Mouse (Mus musculus) embryonic facial prominence, embryonic 11.5 days (tissue): Measurements from ENCODE around the gene Spo11. TPM values are rescaled to one million over a fixed set of nuclear protein-coding genes. Genes with fewer than 3 reads are reported as not detected.

Experiments
- ATAC-seq: fragments of 200-750 bp; cut with Nextera tagmentation; replicated peaks from 2 replicates; pipeline ENCODE4 v1.8.0; 2017; ENCODE audit warnings: low read depth; ENCODE audit not compliant: insufficient number of reproducible peaks, low FRiP score, low TSS enrichment
- DNase-seq: peaks from one replicate; pipeline ENCODE4 v3.0.0-alpha.2; 2015; ENCODE audit warnings: low spot score
- H3K27ac ChIP-seq: fragments of 300-500 bp; sonication (generic); replicated peaks from 2 replicates; pipeline ENCODE4 v1.5.1; 2014; ENCODE audit warnings: mild to moderate bottlenecking, low read depth, low read length, control low read depth
- H3K27me3 ChIP-seq: fragments of 300-500 bp; sonication (generic); 2 replicates; pipeline ENCODE4 v1.6.1; 2014; ENCODE audit warnings: mild to moderate bottlenecking, low read length, moderate library complexity, mixed read lengths; ENCODE audit not compliant: control insufficient read depth, insufficient read depth
- H3K36me3 ChIP-seq: fragments of 300-500 bp; sonication (generic); replicated peaks from 2 replicates; pipeline ENCODE4 v1.6.1; 2014; ENCODE audit warnings: low read depth, mild to moderate bottlenecking, low read length, moderate library complexity, mixed read lengths; ENCODE audit not compliant: control insufficient read depth, insufficient read depth
- H3K4me1 ChIP-seq: fragments of 300-500 bp; sonication (generic); 2 replicates; pipeline ENCODE4 v1.6.1; 2014; ENCODE audit warnings: low read length, mixed read lengths; ENCODE audit not compliant: control insufficient read depth, insufficient read depth
- H3K4me2 ChIP-seq: fragments of 300-500 bp; sonication (generic); 2 replicates; pipeline ENCODE4 v1.6.1; 2014; ENCODE audit warnings: low read depth, mild to moderate bottlenecking, control low read depth, low read length, moderate library complexity
- H3K4me3 ChIP-seq: fragments of 300-500 bp; sonication (generic); 2 replicates; pipeline ENCODE4 v1.5.1; 2014; ENCODE audit warnings: low read depth, low read length, control low read depth
- H3K9ac ChIP-seq: fragments of 300-500 bp; sonication (generic); replicated peaks from 2 replicates; pipeline ENCODE4 v1.6.1; 2014; ENCODE audit warnings: mild to moderate bottlenecking, control low read depth, low read length
- H3K9me3 ChIP-seq: fragments of 300-500 bp; sonication (generic); replicated peaks from 2 replicates; pipeline ENCODE4 v1.6.1; 2016; ENCODE audit warnings: mild to moderate bottlenecking, low read length, inconsistent platforms, mixed read lengths; ENCODE audit not compliant: control insufficient read depth
- WGBS: fragments of 180-500 bp; shearing (Covaris S2); extraction: QIAGEN DNeasy Blood & Tissue Kit; methylation state at CpG from one replicate; pipeline ENCODE4 v1.1.7; 2014; 5-methylcytosine and 5-hydroxymethylcytosine counted together
- polyA plus RNA-seq: library from polyadenylated mRNA; unstranded; fragments of >200 nt; fragmentation: Nextera tagmentation; extraction: Ambion mirVana; gene quantifications from 2 replicates; pipeline ENCODE4 v1.2.1, GENCODE M21; 2014

Gene Spo11
- polyA plus RNA-seq: 0.94 and 1.4 TPM in 2 replicates

- no peaks in the 10 kb centered on the region for H3K27me3 ChIP-seq
- H3K9ac ChIP-seq: peak within 1 kb of the TSS; percentile 14
- H3K27ac ChIP-seq: no peak within 1 kb of the TSS
- H3K4me2 ChIP-seq: peak within 1 kb of the TSS; percentile 3
- H3K4me1 ChIP-seq: peaks cover 6% of the 10 kb centered on the region; the same call in 1 of the 2 replicates
- H3K4me3 ChIP-seq: no peak within 1 kb of the TSS
- H3K36me3 ChIP-seq: no peaks in the 10 kb centered on the region
- WGBS: 11% methylated on average over 14 of the region's 14 CpGs
- no peak for ATAC-seq
- DNase-seq: peak; percentile 49
- H3K9me3 ChIP-seq: no peaks in the 10 kb centered on the region
These were observed at the start of gene Spo11 for GRCm38 (mm10) chr2:172977409-172978130. Gene Spo11 (plus strand): TSS chr2:172977700.

GRCm38 (mm10) chr2:172929905-172930436 lies 47.5 kb upstream of the Spo11 start:
- DNase-seq: no peak
- 75% methylated on average over 14 of the region's 14 CpGs for WGBS
- H3K9me3 ChIP-seq: no peaks in the 10 kb centered on the region
- H3K9ac ChIP-seq: no peak overlapping the region
- H3K4me1 ChIP-seq: peaks cover 20% of the 10 kb centered on the region
- H3K4me2 ChIP-seq: 0 out of 2 replicates have a peak overlapping the region, but pooled peaks have one; percentile 4
- H3K4me3 ChIP-seq: no peak overlapping the region
- no peak for ATAC-seq
- H3K27ac ChIP-seq: no peak overlapping the region
- H3K36me3 ChIP-seq: no peaks in the 10 kb centered on the region
- H3K27me3 ChIP-seq: 0 out of 2 replicates have a peak, but pooled peaks cover 2% of the 10 kb centered on the region

- no peak for ATAC-seq
- DNase-seq: no peak
- H3K9ac ChIP-seq: no peak overlapping the region
- no peak overlapping the region for H3K4me2 ChIP-seq
- no peak overlapping the region for H3K27ac ChIP-seq
- no peak overlapping the region for H3K4me3 ChIP-seq
- peaks cover 20% of the 10 kb centered on the region for H3K4me1 ChIP-seq
- H3K36me3 ChIP-seq: no peaks in the 10 kb centered on the region
- H3K9me3 ChIP-seq: no peaks in the 10 kb centered on the region
- H3K27me3 ChIP-seq: peaks cover 2% of the 10 kb centered on the region; the same call in 1 of the 2 replicates
- WGBS: 77% methylated on average over 17 of the region's 17 CpGs
These were observed 46.2 kb upstream of the Spo11 start for GRCm38 (mm10) chr2:172931137-172931898.

- under 1% methylated on average over 34 of the region's 34 CpGs for WGBS
- Histone ChIP-seq H3K36me3 (no peaks in the 10 kb centered on the region), H3K27me3 (peaks cover 6% of the 10 kb centered on the region; the same call in 1 of the 2 replicates), H3K27ac (peak overlapping the region; percentile 44; the same call in 1 of the 2 replicates), H3K9me3 (no peaks in the 10 kb centered on the region), H3K4me1 (peaks cover 29% of the 10 kb centered on the region), H3K4me3 (no peak overlapping the region), H3K9ac (no peak overlapping the region), H3K4me2 (peak overlapping the region; percentile 49)
- DNase-seq: peak; percentile 87
- ATAC-seq: peak; percentile 49
These were observed 43.7 kb upstream of the Spo11 start for GRCm38 (mm10) chr2:172933631-172934419.

- 3% methylated on average over 8 of the region's 8 CpGs for WGBS
- H3K9ac ChIP-seq: peak overlapping the region; percentile 18; the same call in 1 of the 2 replicates
- no peak for DNase-seq
- peaks cover 29% of the 10 kb centered on the region for H3K4me1 ChIP-seq
- peaks cover 6% of the 10 kb centered on the region; the same call in 1 of the 2 replicates for H3K27me3 ChIP-seq
- no peaks in the 10 kb centered on the region for H3K9me3 ChIP-seq
- peak; percentile 26; the same call in 1 of the 2 replicates for ATAC-seq
- peak overlapping the region; percentile 49 for H3K4me2 ChIP-seq
- H3K4me3 ChIP-seq: no peak overlapping the region; the same call in 1 of the 2 replicates
- H3K27ac ChIP-seq: peak overlapping the region; percentile 44
- no peaks in the 10 kb centered on the region for H3K36me3 ChIP-seq
These were observed 43.1 kb upstream of the Spo11 start for GRCm38 (mm10) chr2:172934420-172934788.

GRCm38 (mm10) chr2:172934891-172935740 lies 42.4 kb upstream of the Spo11 start:
- Histone ChIP-seq H3K4me3 (peak overlapping the region; percentile 17), H3K9me3 (no peaks in the 10 kb centered on the region), H3K36me3 (no peaks in the 10 kb centered on the region), H3K4me1 (peaks cover 24% of the 10 kb centered on the region), H3K27ac (peak overlapping the region; percentile 44), H3K4me2 (peak overlapping the region; percentile 49), H3K9ac (peak overlapping the region; percentile 29), H3K27me3 (peaks cover 6% of the 10 kb centered on the region; the same call in 1 of the 2 replicates)
- DNase-seq (peak; percentile 78), ATAC-seq (no peak; the same call in 1 of the 2 replicates)
- WGBS: 3% methylated on average over 30 of the region's 30 CpGs
